Mouse (Mus musculus): ENCODE measurements around the gene Dbndd2.

Gene Dbndd2

DNA sequence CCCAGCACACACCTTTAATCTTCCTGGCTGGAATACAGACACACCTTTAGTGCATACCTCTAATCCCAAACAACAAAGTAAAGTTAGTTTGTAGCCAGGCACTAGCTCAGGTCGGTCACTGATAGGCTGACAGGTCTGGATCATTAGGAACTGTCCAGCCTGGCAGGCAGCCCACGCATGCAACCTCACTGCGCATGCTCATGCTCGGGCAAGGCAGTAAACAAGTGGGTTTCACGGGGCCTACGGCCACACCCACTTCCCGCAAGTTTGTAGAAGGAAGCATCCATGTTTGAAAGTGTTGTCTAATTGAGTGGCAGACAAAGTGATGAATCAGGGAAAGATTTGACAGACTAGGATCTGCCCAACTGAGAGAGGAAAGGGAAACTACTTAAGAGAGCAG, 56.7 kb downstream of the Dbndd2 start:
- DNase-seq = no peak
